Mouse (Mus musculus): ENCODE results near the gene Nat8f2. TPM values are rescaled to one million over a fixed set of nuclear protein-coding genes. Genes with fewer than 3 reads are reported as not detected.

Gene Nat8f2
- total and polyA plus RNA-seq, 3 experiments = not detected

GRCm38 (mm10) chr6:85863840-85864239 is 5.1 kb downstream of the Nat8f2 start:
- H3K9me3 ChIP-seq (replicated peaks; ENCODE audit: low read length) = no peaks in the 10 kb centered on the region
- H3K27me3 ChIP-seq (replicated peaks) = peaks cover 71% of the 10 kb centered on the region
- H3K4me2 ChIP-seq (ENCODE audit: insufficient read depth, low read depth, poor library complexity, severe bottlenecking) = no peak overlapping the region
- TF ChIP-seq MAX (IDR thresholded peaks at IDR 0.05; ENCODE audit: low read length) (no peak), ZNF384 (IDR thresholded peaks at IDR 0.05; ENCODE audit: low read depth, low read length) (no peak), GABPA (IDR thresholded peaks at IDR 0.05; ENCODE audit: insufficient replicate concordance, low read depth, low read length) (no peak), HCFC1 (IDR thresholded peaks at IDR 0.05; ENCODE audit: low read depth, low read length) (no peak), CHD2 (IDR thresholded peaks at IDR 0.05; ENCODE audit: low read length) (no peak), UBTF (IDR thresholded peaks at IDR 0.05; ENCODE audit: low read depth, low read length) (no peak), ETS1 (conservative IDR thresholded peaks at IDR 0.05; ENCODE audit: low read depth, low read length) (no peak)
- no peak overlapping the region for H3K27ac ChIP-seq (ENCODE audit: insufficient read depth, low read depth)
- DNase-seq (ENCODE audit: extremely low read depth) = no peak
- no peaks in the 10 kb centered on the region for H3K79me2 ChIP-seq (replicated peaks; ENCODE audit: control insufficient read depth, extremely low read depth, insufficient read depth, poor library complexity, severe bottlenecking)
- no peaks in the 10 kb centered on the region for H3K4me1 ChIP-seq (ENCODE audit: control insufficient read depth in 1 of 2, insufficient read depth in 2 of 2)
- no peaks in the 10 kb centered on the region for H3K36me3 ChIP-seq (replicated peaks in 1 of 2; ENCODE audit: control insufficient read depth in 1 of 2, insufficient read depth in 1 of 2, low read length in 1 of 2)
- no peak overlapping the region for H3K4me3 ChIP-seq (replicated peaks in 1 of 3; ENCODE audit: low read depth in 2 of 3, low read length in 2 of 3, poor library complexity in 1 of 3)
- dilution Hi-C loops (cut with MboI; ENCODE audit: extremely low pct_ligation_motif_present, extremely low pct_unique_long_range_greater_than_20kb, low sequenced_read_pairs) (no loop called here), in situ Hi-C loops (cut with MboI; ENCODE audit: low pct_ligation_motif_present, low pct_unique_long_range_greater_than_20kb, low sequenced_read_pairs) (no loop called here)
- no peak overlapping the region for H3K9ac ChIP-seq (ENCODE audit: insufficient read depth, low read depth)

DNA sequence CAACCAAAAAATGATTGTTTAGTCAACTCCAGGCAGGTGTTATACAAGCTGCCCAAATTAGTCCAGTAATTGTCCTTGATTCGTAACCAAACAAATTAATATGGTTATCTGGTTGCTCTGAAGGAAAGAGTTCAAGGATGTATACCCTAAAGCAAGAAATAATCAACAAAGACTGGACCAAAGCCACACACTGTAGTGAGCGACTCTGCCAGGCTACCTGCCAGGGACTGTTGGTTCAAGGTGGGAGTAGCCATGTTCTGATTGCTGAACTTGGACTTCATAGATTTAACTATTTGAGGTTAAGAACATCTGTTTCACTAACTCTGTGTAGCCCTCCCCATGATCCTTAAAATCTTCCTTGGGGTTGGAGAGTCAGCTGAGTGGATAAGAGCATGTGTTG is 5.8 kb downstream of the Nat8f2 start:
- DNase-seq (ENCODE audit: extremely low read depth) = no peak

GRCm38 (mm10) chr6:85862565-85862964 is 6.4 kb downstream of the Nat8f2 start:
- Histone ChIP-seq H3K79me2 (replicated peaks; ENCODE audit: control insufficient read depth, extremely low read depth, insufficient read depth, poor library complexity, severe bottlenecking) (no peaks in the 10 kb centered on the region), H3K4me3 (replicated peaks in 1 of 3; ENCODE audit: low read depth in 2 of 3, low read length in 2 of 3, poor library complexity in 1 of 3) (no peak overlapping the region), H3K9me3 (replicated peaks; ENCODE audit: low read length) (no peaks in the 10 kb centered on the region), H3K9ac (ENCODE audit: insufficient read depth, low read depth) (no peak overlapping the region), H3K4me1 (ENCODE audit: control insufficient read depth in 1 of 2, insufficient read depth in 2 of 2) (no peaks in the 10 kb centered on the region), H3K36me3 (replicated peaks in 1 of 2; ENCODE audit: control insufficient read depth in 1 of 2, insufficient read depth in 1 of 2, low read length in 1 of 2) (no peaks in the 10 kb centered on the region), H3K4me2 (ENCODE audit: insufficient read depth, low read depth, poor library complexity, severe bottlenecking) (no peak overlapping the region), H3K27me3 (replicated peaks) (peaks cover 71% of the 10 kb centered on the region), H3K27ac (ENCODE audit: insufficient read depth, low read depth) (no peak overlapping the region)
- dilution Hi-C loops (cut with MboI; ENCODE audit: extremely low pct_ligation_motif_present, extremely low pct_unique_long_range_greater_than_20kb, low sequenced_read_pairs) = no loop called here
- in situ Hi-C loops (cut with MboI; ENCODE audit: low pct_ligation_motif_present, low pct_unique_long_range_greater_than_20kb, low sequenced_read_pairs) = no loop called here
- DNase-seq (ENCODE audit: extremely low read depth) = no peak
- no peak for TF ChIP-seq PAX5 (IDR thresholded peaks at IDR 0.05; ENCODE audit: low read length)
- no peak for TF ChIP-seq ELF1 (IDR thresholded peaks at IDR 0.05; ENCODE audit: low read depth, low read length)
- no peak for TF ChIP-seq BHLHE40 (IDR thresholded peaks at IDR 0.05; ENCODE audit: low read depth, low read length)
- no peak for TF ChIP-seq USF1 (IDR thresholded peaks at IDR 0.05; ENCODE audit: low read depth, low read length)
- no peak for TF ChIP-seq UBTF (IDR thresholded peaks at IDR 0.05; ENCODE audit: low read depth, low read length)
- no peak for TF ChIP-seq NRF1 (IDR thresholded peaks at IDR 0.05; ENCODE audit: low read depth, low read length)
- no peak for TF ChIP-seq POLR2A (IDR thresholded peaks at IDR 0.05; ENCODE audit: low read depth, low read length)
- no peak for TF ChIP-seq GABPA (IDR thresholded peaks at IDR 0.05; ENCODE audit: insufficient replicate concordance, low read depth, low read length)
- no peak for TF ChIP-seq MYC (IDR thresholded peaks at IDR 0.05; ENCODE audit: low read depth, low read length)
- TF ChIP-seq IRF4 (IDR thresholded peaks at IDR 0.05; ENCODE audit: low read depth, low read length) = no peak
- TF ChIP-seq MEF2A (IDR thresholded peaks at IDR 0.05; ENCODE audit: borderline replicate concordance, low read depth, low read length) = no peak

More for the DNA sequence above, 5.8 kb downstream of the Nat8f2 start:
- Histone ChIP-seq H3K9ac (ENCODE audit: insufficient read depth, low read depth) (no peak overlapping the region), H3K9me3 (replicated peaks; ENCODE audit: low read length) (no peaks in the 10 kb centered on the region), H3K36me3 (replicated peaks in 1 of 2; ENCODE audit: control insufficient read depth in 1 of 2, insufficient read depth in 1 of 2, low read length in 1 of 2) (no peaks in the 10 kb centered on the region), H3K27me3 (replicated peaks) (peaks cover 71% of the 10 kb centered on the region), H3K4me2 (ENCODE audit: insufficient read depth, low read depth, poor library complexity, severe bottlenecking) (no peak overlapping the region), H3K4me3 (replicated peaks in 1 of 3; ENCODE audit: low read depth in 2 of 3, low read length in 2 of 3, poor library complexity in 1 of 3) (no peak overlapping the region), H3K27ac (ENCODE audit: insufficient read depth, low read depth) (no peak overlapping the region), H3K79me2 (replicated peaks; ENCODE audit: control insufficient read depth, extremely low read depth, insufficient read depth, poor library complexity, severe bottlenecking) (no peaks in the 10 kb centered on the region), H3K4me1 (ENCODE audit: control insufficient read depth in 1 of 2, insufficient read depth in 2 of 2) (no peaks in the 10 kb centered on the region)
- dilution Hi-C loops (cut with MboI; ENCODE audit: extremely low pct_ligation_motif_present, extremely low pct_unique_long_range_greater_than_20kb, low sequenced_read_pairs) = no loop called here
- TF ChIP-seq MAZ (IDR thresholded peaks at IDR 0.05; ENCODE audit: low read depth, low read length) (no peak), CHD1 (IDR thresholded peaks at IDR 0.05; ENCODE audit: low read depth, low read length) (no peak), TBP (conservative IDR thresholded peaks at IDR 0.05; ENCODE audit: low read depth, low read length) (no peak), RCOR1 (conservative IDR thresholded peaks at IDR 0.05; ENCODE audit: low read depth, low read length) (no peak), E2F4 (IDR thresholded peaks at IDR 0.05; ENCODE audit: insufficient replicate concordance, low read depth, low read length) (no peak), BHLHE40 (IDR thresholded peaks at IDR 0.05; ENCODE audit: low read depth, low read length) (no peak), MEF2A (IDR thresholded peaks at IDR 0.05; ENCODE audit: borderline replicate concordance, low read depth, low read length) (no peak), ZKSCAN1 (IDR thresholded peaks at IDR 0.05; ENCODE audit: borderline replicate concordance, low read depth, low read length) (no peak), IRF4 (IDR thresholded peaks at IDR 0.05; ENCODE audit: low read depth, low read length) (no peak)
- in situ Hi-C loops (cut with MboI; ENCODE audit: low pct_ligation_motif_present, low pct_unique_long_range_greater_than_20kb, low sequenced_read_pairs) = no loop called here
